Mouse (Mus musculus) embryonic facial prominence, embryonic 10.5 days (tissue): ENCODE measurements around the gene Rab4a. TPM values are rescaled to one million over a fixed set of nuclear protein-coding genes. Genes with fewer than 3 reads are reported as not detected.

Experiments
- polyA plus RNA-seq: library from polyadenylated mRNA; unstranded; fragments of >200 nt; fragmentation: Nextera tagmentation; extraction: Ambion mirVana; gene quantifications from 2 replicates; pipeline ENCODE4 v1.2.1, GENCODE M21; 2016

Rab4a gene
- polyA plus RNA-seq, 1 experiment from 2014 or later = 56.8 TPM

Other genes starting within 250 kb of the Rab4a start
- gene Rhou, start 152.1 kb upstream of the Rab4a start, polyA plus RNA-seq = 6.2 and 6.3 TPM in 2 replicates
- gene Ccsap, start 54.2 kb downstream of the Rab4a start, polyA plus RNA-seq = 5.4 and 5.6 TPM in 2 replicates
- gene Acta1, start 88.8 kb downstream of the Rab4a start, polyA plus RNA-seq = 0.80 and 1.3 TPM in 2 replicates
- gene Nup133, start 143.3 kb downstream of the Rab4a start, polyA plus RNA-seq = 54.2 and 60.6 TPM in 2 replicates
- gene Abcb10, start 177.1 kb downstream of the Rab4a start, polyA plus RNA-seq = 17.3 and 19.2 TPM in 2 replicates
- gene Taf5l, start 215.4 kb downstream of the Rab4a start, polyA plus RNA-seq = 46.4 and 46.7 TPM in 2 replicates
- 8.4 and 9.3 TPM in 2 replicates for gene Urb2, start 215.5 kb downstream of the Rab4a start, polyA plus RNA-seq